Mouse (Mus musculus) embryo, embryonic 11 days (tissue): ENCODE data around the gene Gm10600.
"Not testable (repeated sequence)": the region's sequence is repeated elsewhere in the genome, so short reads cannot be mapped to it uniquely, and the experiment has no call there.

Experiments
- DNase-seq: peaks from one replicate; pipeline ENCODE4 v3.0.0-alpha.2; 2015

The Gm10600 gene

DNA sequence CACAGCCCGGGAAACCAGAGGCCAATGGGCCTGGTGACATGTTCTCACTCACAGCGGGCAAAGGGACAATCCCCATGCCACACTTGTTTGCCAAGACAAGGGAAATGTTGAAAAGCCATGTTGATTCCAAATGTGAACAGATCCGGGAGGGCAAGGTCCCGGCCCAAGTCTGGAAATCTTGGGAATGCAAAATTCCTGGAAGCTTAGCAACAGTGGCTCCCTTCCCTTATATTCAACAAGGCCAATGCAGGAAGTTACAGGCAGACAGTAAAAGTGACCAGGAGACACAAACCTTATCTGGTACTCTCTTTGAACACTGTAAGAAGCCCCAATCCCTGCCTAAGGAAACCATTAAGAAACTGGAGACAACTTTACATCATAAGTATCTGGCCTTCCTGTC lies at the start of gene Gm10600:
TSS of gene Gm10600 (plus strand) at position 301 of the 400 bp plus-strand sequence.
- not testable (repeated sequence) for DNase-seq

DNA sequence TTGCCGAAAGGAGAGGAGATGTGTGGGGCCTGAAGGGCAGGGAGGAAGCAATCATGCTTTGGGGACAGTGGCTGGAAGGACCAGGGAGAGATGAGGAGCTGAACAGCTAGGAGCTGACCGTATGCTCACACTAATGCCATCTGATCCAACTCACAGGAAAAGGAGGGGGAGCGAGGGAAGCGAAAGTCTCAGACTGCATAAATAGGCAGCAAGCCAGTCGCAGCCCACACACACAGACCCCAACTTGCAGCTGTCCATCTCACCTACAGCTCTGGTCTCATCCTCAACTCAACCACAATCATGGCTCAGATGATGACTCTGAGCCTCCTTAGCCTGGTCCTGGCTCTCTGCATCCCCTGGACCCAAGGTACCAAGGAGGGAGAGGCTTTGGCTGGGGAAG lies 15.0 kb downstream of the Gm10600 start, which contains the start of gene Ccl21b:
TSS of gene Ccl21b (plus strand) at position 301 of the 400 bp plus-strand sequence.
- not testable (repeated sequence) for DNase-seq
